Mouse (Mus musculus) lung, postnatal 4 days (tissue): ENCODE measurements around the gene Polr2c.

Source experiments
- DNase-seq, 2 experiments: peaks; one replicate each; pipeline ENCODE4 v3.0.0; 2021

The Polr2c gene

DNA sequence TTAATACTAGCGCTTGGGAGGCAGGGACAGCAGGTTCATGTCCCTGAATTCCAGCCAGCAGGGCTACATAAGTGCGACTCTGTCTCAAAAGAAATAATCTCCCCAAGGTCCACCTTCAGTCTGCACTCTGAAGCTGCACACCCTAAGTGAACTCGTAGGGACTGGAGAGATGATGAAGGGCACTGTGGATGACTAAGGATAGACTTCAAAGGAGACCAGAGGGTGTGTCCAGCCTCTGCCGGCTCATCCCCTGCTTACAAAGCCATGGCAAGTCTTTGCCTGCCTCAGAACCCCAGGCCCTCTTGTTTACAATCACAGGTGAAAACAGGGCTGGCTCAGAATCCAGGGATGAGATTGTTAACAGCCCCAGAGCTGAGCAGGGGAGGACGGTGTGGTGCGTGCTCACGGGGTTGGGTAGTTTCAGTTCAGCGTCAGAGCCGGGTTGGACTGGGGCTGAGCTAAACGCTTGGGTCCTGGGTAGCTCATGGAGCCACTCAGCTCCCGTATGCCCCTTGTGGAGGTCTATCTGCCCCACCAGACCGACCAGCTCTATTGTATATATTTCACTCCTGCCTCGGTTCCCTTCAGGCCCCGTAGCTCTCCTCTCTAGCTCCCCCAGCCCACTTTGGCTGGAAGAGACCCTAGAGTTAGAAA lies 31.3 kb downstream of the Polr2c start:
- no peak for DNase-seq

DNA sequence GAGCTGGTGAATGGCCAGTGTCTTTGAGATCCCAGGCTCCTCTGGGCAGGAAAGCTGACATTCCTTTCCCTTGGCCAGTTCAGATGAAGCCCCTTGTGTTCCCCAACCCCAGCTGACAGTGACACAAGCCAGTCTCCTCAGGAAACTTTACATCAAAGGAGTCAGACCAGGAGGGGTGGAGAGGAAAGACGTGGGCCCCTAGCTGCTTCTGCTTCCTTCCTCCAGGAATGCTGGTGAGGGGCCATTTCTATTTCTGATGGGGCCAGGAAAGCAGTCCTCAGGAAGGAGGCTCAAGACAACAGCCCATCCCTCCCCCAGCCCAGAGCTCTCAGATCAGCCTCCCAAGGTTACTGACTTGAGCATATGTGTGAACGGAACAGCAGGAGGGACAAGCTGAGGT lies 35.7 kb downstream of the Polr2c start:
- peak in 1 of 2 experiments; percentile 38 for DNase-seq

DNA sequence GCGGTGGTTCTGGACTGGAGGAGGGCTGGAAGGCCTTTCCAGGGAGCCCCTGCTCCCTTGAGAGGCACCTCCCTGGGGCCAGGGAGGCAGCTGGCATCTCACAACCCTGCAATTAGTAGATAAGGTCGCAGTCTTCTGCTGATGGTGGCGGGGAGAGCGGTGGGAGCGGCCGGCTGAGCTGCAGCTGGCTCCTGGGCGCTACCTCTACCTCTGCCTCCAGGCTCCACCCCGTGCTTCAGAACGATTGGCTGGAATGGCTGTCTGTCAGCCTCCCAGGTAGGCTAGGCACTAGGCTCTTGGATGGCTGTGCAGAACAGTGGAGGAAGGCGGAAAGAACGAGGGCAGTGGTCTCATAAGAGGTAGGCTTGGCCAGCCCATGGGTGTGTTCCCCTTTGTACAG lies 42.0 kb downstream of the Polr2c start:
- peak; percentile 69 to 76 for DNase-seq

DNA sequence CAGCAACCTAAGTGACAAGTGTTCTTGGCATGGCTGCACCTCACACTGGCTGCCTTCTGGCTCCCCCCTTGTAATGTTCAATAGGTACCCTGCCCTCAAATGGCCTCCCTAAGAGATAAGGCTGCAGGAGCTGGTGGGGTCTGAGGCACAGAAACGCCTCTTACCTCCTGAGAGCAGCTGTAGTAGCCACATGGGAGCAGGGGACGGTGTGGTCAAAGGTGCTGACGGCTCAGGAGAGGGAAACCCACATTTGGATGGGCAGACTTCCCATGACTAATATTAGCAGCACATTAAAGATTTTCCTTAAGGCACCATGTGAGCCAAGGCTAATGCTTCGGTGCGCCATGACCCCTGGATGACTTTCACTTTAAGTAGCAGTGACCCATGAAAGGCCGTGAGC lies 43.4 kb downstream of the Polr2c start:
- no peak for DNase-seq

DNA sequence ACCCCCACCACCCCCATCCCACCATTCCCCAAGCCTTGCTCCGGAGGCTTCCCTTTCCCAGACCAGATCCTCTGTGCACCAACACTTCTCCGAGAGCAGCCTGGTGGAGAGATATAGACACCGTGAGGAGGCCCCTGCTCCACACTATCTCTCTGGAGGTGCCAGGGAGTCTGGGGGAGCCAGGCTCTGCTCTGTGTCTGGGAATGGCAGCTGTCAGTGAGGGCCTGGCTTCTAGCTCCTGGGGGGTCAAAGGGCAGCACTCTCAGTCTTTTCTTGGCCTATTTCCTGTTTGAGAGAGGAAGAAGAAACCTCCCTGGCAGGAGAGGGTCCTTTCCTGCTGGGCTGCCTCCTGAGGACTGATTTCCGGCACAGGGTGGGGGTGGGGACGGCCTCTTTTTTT lies 43.8 kb downstream of the Polr2c start:
- no peak for DNase-seq

DNA sequence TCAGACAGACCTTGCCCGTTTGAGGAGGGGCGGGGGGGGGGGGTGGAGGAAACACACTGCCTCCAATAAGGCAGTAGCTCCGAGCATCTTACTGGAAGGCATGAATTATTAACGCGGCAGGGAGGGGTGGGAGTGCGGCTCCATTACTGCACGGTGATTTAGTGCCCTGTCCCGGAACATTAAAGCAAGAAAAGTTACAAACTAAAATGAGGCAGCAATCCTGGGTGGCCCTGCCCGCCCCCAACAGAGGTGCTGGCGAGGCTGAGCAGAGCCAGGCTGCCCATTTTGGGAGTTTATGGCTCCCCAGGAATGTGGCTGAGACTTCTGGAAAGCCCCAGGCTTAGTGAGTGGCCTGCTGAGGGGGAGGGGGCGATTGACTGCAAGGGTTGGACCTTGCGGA lies 46.5 kb downstream of the Polr2c start:
- no peak for DNase-seq

DNA sequence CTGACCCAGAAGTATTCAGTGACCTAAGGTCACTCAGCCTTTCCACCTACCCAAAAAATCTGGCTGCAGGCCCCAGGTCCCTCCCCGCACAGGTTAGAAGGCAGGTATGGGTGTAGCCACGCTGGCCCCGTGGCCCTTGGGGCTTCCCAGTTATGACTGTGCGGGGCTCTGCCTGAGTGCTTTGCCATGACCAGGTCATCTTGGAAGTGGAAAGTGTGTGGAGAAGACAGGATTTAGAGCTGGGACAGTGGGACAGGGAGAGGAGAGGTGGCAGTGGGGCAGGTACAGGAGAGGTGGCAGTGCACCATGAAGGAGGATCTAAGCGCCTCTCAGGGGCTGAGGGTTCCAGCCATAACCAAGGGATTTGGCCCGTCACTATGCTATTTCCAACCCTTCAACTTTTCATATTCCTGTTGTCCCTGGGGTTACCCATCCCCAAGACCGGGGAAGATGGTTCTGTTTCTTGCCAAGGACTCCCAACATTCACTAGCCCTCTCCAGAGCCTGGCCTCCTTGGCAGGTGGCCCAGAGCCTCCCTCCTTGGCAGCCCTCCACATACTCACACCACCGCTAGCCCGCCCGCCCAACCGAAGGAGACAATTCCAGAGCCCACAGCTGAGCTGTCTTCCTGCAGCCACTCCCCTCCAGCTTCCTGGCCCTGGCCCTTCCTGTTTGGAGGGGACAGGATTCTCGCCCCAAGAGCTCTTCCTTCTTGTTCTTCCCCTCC lies 47.4 kb downstream of the Polr2c start:
- peak; percentile 94 to 95 for DNase-seq

DNA sequence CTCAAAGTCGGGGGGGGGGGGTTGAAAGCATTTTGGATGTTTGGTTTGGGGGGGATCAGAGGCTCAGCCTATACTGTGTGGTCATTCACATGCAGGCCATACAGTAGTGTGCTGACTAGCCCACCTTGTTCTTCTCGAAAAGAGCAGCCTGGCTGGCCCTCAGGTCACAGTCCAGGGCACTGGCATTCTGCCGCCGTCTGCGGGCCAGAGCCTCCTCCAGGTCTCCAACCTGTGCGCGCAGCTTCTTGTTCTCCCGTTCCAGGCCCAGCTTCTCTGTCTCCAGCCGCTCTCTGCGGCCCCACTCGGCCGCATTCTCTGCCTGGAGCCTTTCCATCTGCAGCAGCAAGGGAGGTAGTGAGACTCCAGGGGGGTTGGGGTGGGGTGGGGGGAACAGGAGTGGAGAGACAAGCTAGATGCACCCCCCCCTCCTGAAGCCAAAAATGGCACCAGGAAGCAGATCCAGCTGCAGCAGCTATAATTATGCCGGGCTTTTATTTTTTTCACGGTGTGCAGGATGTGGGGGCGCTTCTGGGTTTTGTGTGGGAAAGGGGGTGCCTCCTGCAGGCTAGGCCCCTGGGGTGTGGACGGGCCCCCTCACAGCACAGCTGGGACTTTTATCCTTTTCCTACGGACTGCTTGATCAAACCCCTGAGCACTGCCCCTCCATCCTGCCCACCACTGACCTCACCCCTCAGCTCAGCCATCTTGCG lies 50.5 kb downstream of the Polr2c start:
- peak in 1 of 2 experiments; percentile 29 for DNase-seq

DNA sequence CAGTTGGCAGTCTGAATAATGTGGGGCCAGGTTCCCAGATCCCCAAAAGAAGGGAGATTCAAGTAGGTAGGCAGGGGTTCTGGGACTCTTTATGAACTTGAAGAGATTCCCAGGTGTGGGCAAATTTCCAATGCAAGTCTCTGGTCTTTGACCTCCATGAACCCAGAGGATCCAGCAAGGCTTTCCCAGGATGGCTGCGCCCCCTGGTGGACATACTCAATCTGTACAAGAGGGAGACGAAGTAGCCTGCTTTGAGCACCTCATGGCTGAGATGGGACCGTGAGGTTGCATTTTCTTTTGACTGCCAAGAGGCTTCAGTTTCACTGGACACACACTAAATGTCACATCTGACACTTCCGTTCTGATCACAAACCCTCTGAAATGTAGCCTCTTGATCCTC lies 51.6 kb downstream of the Polr2c start:
- peak; percentile 78 to 86 for DNase-seq

DNA sequence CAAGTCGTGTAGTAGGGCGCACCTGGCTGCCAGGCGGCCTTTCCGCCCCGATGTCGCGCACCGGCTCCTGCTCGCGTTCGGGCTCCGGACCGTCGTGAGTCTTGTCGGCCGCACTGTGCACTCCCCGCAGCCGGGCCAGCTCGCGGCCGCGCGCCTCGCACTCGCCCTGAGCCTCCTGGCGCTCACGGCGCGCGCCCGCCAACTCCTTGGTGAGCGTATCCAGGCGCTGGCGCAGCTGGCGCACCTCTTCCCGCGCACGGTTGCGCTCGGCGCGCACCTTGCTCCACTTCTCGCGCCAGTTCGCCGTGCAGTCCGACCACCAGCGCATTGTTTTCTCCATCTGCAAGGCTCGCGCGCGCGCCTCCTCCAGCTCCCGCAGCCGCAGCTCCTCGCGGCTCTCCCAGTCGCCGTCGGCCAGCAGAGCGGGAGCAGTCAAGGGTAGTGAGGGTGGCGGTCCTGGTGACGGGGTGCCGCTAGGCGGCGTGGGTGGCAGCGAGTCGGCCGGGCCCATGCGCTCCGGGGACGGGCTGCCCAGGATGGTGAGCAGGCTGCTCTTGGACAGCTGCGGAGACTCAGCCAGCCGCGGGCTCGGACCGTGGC lies 55.9 kb downstream of the Polr2c start:
- peak; percentile 88 to 89 for DNase-seq

DNA sequence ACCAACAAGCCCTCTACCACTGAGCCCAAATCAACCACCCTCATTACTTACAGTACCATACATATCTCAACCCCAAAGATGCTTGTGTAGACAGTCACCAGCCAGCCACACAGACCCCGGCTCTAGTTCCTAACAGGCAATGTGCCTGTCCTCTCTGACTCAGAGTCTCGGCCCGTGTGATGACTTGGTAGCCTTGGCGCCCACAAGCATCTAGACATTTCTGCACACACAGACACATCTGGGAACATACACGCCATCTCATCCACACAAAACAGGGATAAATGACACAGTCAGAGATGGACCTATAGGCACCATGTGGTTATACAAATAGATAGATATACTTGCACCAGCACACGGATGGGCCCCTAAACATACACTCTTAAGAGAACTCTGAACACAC lies 57.0 kb downstream of the Polr2c start:
- no peak for DNase-seq

DNA sequence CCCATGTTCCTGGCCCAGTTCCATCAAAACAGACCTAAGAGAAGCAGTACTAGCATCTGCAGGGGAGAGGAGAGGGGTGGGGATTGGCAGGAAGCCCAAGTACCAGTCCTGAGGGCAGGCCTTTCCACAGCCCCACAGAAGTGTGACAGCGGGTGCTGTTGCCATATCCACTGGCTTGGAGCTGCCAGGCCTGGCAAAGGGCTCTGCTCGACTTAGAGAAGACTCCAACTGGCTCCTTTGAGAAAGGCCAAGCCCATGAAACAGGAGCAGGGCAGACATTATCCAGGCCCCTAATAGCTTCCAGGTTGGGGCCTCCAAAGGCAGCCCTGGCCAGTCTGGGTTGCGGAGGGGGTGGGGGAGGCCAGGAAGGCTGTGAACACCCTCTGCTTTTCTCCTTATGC lies 57.5 kb downstream of the Polr2c start:
- peak; percentile 55 to 78 for DNase-seq

DNA sequence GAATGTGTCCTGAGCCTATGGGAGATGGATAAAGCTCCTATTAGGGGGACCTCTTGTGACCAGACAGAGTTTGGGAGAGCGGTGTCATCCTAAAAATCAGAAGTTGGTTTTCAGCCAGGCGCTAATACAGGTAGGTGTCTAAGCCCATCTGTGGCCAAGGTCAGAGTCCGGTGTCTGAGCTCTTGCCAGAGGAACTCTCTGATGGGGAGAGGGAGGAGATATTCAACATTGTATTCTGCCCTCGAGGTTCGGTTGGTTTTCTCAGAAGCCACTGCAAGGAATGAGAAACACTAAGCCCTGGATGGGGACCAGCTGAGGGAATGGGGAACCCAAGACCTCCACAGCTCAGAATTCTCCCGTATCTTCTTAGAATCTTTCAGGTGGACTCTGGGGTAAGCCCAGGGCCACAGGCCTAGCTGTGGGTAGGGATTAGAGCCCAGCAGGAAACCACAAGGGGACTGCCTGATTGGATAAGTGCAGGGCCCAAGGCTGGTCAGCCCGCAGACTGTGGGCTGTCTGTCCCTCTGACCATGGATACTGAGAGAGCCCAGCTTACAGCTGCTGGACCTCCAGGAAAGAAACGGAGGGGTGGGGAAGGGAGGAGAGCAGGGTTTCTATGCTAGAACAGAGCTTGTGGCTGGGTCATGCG lies 59.2 kb downstream of the Polr2c start:
- no peak for DNase-seq

DNA sequence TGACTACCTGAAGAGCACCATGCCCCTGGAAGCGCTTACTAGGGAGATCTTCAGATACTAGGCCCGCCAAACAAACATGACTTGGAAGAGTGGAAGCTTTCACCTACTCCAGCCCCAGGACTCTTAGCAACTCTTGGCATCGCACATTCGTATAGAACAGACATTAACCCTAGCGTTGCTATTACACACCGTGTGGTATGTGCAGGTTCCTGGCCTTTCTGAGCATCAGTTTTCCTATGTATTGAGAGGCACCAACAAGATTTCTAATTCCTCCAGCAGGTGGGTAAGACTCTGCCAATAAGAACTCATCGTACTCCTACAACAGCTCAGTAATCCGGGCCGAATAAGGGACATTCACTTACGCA lies 59.7 kb downstream of the Polr2c start:
- DNase-seq: no peak

DNA sequence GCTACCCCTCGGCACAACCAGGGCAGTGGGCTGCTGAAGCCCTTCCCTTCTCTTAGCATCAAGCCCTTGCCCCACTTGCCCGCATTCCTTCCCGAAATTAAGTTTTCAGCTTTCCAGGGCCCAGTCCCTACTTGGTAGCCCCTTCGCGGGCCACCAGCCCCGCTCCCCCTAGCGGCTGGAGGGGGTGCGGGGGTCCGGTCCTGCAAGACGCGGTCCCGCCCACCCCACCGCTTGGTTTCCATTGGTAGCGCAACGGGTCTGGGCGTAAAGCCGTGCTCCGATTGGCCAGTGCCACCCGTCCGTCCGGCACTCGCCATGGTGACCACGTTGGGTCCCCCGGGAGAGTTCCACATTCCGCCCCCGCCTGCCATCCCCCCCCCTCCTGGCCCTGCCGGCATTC lies 60.1 kb downstream of the Polr2c start:
- DNase-seq: peak; percentile 97 to 98

DNA sequence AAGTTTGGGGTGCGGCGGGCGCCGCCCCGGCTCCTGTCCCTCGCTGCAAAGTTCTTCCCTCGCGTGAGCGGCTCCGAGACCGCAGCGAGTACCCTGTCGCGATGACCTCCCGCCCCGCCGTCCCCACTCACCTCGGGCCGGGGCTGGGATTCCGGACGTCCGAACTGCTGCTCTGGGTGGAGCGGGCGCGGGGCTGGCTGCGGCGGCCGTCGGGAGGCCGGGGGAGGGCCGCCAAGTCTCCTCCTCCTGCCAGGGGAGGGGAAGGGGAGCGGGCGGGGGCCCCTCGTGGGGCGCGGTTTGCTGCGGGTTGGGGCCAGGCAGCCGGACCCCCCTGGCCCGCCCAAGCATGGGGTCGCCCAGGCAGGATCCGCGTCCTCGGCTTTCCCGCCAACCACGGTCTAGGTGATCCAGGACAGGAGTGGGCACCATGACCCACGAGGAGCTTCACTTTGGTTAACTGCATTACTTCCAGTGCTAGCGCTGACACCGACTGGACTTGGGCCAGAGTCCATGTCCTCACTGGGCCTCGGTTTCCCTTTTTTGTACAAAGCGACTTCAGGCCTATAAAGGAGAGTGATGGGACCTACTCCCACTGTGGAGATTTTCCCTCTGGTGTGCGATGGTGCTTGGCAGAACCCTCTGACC lies 60.7 kb downstream of the Polr2c start, which contains the start of gene Ccdc102a:
Ccdc102a (minus strand) TSS at position 248 of the 645 bp plus-strand sequence.
- DNase-seq: peak; percentile 77 to 81

DNA sequence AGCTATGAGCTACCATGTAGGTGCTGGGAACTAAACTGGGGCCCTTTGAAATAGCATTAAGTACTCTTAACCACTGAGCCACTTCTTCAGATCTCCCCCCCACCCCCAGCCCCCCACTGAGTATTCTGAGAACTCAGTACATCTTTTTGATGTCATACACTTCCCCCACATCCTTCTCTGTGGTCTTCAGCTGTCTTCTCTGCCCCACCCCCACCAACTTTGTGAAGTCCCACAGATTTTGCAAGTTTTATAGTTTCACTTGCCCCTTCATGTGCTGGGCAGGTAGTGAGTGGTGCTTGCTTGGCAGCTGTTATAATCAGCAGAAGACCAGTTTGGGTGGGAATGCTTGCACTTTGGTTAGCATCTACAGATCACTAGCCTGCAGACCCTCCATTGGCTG lies 62.0 kb downstream of the Polr2c start:
- DNase-seq: no peak

DNA sequence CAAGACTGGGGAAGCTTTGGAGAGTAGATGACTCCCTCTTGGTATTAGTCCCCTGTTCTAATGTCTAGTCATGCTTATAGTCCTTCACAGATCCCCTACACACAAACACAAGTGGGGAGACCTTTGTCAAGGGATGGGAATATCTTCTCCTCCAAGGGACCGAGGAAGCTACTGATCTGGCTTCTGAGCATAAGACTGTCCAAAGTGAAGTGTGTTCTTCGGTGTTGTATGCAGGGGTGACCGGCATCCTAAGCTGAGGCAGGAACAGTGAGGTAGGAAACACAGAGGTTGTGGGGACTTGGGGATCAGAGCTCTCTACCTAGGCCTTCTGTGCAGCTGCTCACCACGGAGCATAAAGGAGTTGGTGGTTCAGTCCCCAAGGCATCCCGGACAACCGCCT lies 64.9 kb downstream of the Polr2c start:
- DNase-seq: no peak

DNA sequence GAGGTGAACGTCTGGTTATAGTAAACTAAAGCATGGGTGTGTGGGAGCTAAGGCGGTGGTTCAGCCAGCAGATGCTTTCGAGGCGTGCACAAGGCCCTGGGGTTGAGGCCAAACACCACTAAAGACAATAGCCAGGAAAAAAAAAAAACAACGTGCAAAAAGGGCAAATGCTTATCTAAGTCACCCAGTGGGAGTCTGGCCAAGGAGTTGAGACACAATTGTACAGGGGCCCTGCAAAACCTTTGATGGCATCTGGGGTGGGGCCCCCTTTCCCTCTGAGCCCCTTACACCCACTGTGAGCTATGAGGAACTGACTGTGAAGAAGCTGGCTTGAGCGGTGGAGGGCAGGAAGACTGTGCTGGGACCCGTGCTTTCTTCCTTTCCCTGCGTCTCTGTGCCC lies 65.4 kb downstream of the Polr2c start:
- DNase-seq: peak; percentile 31 to 66
